Comparison of ENCODE assay signal across 17 mouse cellular contexts in genomic region chr8:26420002-26420401, GRCm38 (mm10).
DNase-seq lines count a peak whose midpoint lies in the region; ATAC-seq and TF ChIP-seq lines count a peak whose summit lies in the region.
"Had no signal": no experiment of that assay in that cellular context is flagged by ENCODE, and none has a peak within 500 bp of the region (broad histone marks: within the 10 kb centered on the region; RNA-seq: fewer than 3 reads in every experiment).

No protein-coding gene starts in this region.

- ATAC-seq in forebrain, embryonic 14.5 days: no peak
- ATAC-seq in hindbrain, embryonic 16.5 days: peak; percentile 50; the same call in 1 of the 2 replicates
- peak; percentile 47; the same call in 1 of the 2 replicates for ATAC-seq in midbrain, postnatal 0 days (ENCODE audit: low FRiP score)
- ATAC-seq in monocyte, adult 5-6 weeks (replicated peaks; ENCODE audit: insufficient number of reproducible peaks, low FRiP score, low TSS enrichment, poor library complexity, severe bottlenecking): no peak

- TF ChIP-seq CTCF in brain, embryonic 14.5 days (IDR thresholded peaks at IDR 0.05; ENCODE audit: borderline replicate concordance, extremely low read depth, insufficient read depth, insufficient read length): no peak
- TF ChIP-seq CTCF in midbrain, postnatal 0 days (IDR thresholded peaks at IDR 0.05): no peak
- no peak for TF ChIP-seq CTCF in thymus, adult 2 months (IDR thresholded peaks at IDR 0.05; ENCODE audit: borderline replicate concordance, control insufficient read depth, extremely low read depth, insufficient read depth, low read length, poor library complexity)

- no peaks in the 10 kb centered on the region for H3K27me3 ChIP-seq in forebrain, embryonic 14.5 days (replicated peaks; ENCODE audit: control insufficient read depth, insufficient read depth, low read length)
- no peaks in the 10 kb centered on the region for H3K27me3 ChIP-seq in forebrain, embryonic 10.5 days (ENCODE audit: poor library complexity, severe bottlenecking)
- no peaks in the 10 kb centered on the region for H3K27me3 ChIP-seq in hindbrain, embryonic 16.5 days (replicated peaks; ENCODE audit: control insufficient read depth, insufficient read depth, low read length)
- H3K27me3 ChIP-seq in midbrain, postnatal 0 days (ENCODE audit: insufficient read depth, low read length): no peaks in the 10 kb centered on the region
- H3K27me3 ChIP-seq in thymus, adult 2 months (ENCODE audit: control insufficient read depth, insufficient read depth, low read length): no peaks in the 10 kb centered on the region
- H3K27me3 ChIP-seq: heart, embryonic 15.5 days; limb, embryonic 13.5 days had no signal

- no peak overlapping the region for H3K9ac ChIP-seq in forebrain, embryonic 14.5 days (ENCODE audit: low read length)
- H3K9ac ChIP-seq in hindbrain, embryonic 16.5 days (ENCODE audit: low read depth, low read length): no peak overlapping the region
- no peak overlapping the region for H3K9ac ChIP-seq in midbrain, postnatal 0 days (replicated peaks; ENCODE audit: low read length, poor library complexity, severe bottlenecking)
- H3K9ac ChIP-seq: heart, embryonic 15.5 days; limb, embryonic 13.5 days had no signal

- H3K4me2 ChIP-seq in forebrain, embryonic 14.5 days (ENCODE audit: low read length): no peak overlapping the region
- H3K4me2 ChIP-seq in hindbrain, embryonic 16.5 days (ENCODE audit: low read length): no peak overlapping the region
- H3K4me2 ChIP-seq in midbrain, postnatal 0 days (ENCODE audit: low read depth, low read length, poor library complexity, severe bottlenecking): no peak overlapping the region
- H3K4me2 ChIP-seq: heart, embryonic 15.5 days; limb, embryonic 13.5 days had no signal

- no peak for TF ChIP-seq POLR2A in brain, embryonic 14.5 days (IDR thresholded peaks at IDR 0.05; ENCODE audit: borderline replicate concordance, extremely low read depth, insufficient read depth, insufficient read length, poor library complexity, severe bottlenecking)
- TF ChIP-seq POLR2A in thymus, adult 2 months (IDR thresholded peaks at IDR 0.05; ENCODE audit: control insufficient read depth, extremely low read depth, insufficient read depth, low read length, poor library complexity): no peak

- H3K9me3 ChIP-seq in forebrain, embryonic 14.5 days (replicated peaks; ENCODE audit: control insufficient read depth, low read length): no peaks in the 10 kb centered on the region
- H3K9me3 ChIP-seq in forebrain, embryonic 10.5 days: no peaks in the 10 kb centered on the region
- no peaks in the 10 kb centered on the region for H3K9me3 ChIP-seq in hindbrain, embryonic 16.5 days (ENCODE audit: control insufficient read depth, low read length)
- H3K9me3 ChIP-seq in midbrain, postnatal 0 days (ENCODE audit: low read length): no peaks in the 10 kb centered on the region
- H3K9me3 ChIP-seq: heart, embryonic 15.5 days; limb, embryonic 13.5 days had no signal

- 60% methylated on average over 6 of the region's 6 CpGs for WGBS in forebrain, embryonic 14.5 days
- WGBS in forebrain, embryonic 10.5 days: 93% methylated on average over 6 of the region's 6 CpGs
- WGBS in hindbrain, embryonic 16.5 days: 44% methylated on average over 6 of the region's 6 CpGs
- WGBS in midbrain, postnatal 0 days: 39% methylated on average over 6 of the region's 6 CpGs
- WGBS in thymus, adult 2 months: 96% methylated on average over 6 of the region's 6 CpGs

- no peaks in the 10 kb centered on the region for H3K36me3 ChIP-seq in forebrain, embryonic 14.5 days (ENCODE audit: control insufficient read depth, insufficient read depth, low read length)
- no peaks in the 10 kb centered on the region for H3K36me3 ChIP-seq in forebrain, embryonic 10.5 days (replicated peaks)
- H3K36me3 ChIP-seq in hindbrain, embryonic 16.5 days (ENCODE audit: control insufficient read depth, insufficient read depth, low read length): no peaks in the 10 kb centered on the region
- H3K36me3 ChIP-seq in midbrain, postnatal 0 days (ENCODE audit: insufficient read depth, low read length): no peaks in the 10 kb centered on the region
- H3K36me3 ChIP-seq in thymus, adult 2 months (ENCODE audit: control insufficient read depth, insufficient read depth, low read length): no peaks in the 10 kb centered on the region
- H3K36me3 ChIP-seq: heart, embryonic 15.5 days; limb, embryonic 13.5 days had no signal

- peak; percentile 28 for DNase-seq in forebrain, embryonic 14.5 days (ENCODE audit: low spot score)
- no peak for DNase-seq in forebrain, embryonic 10.5 days (ENCODE audit: extremely low spot score, low spot score)
- DNase-seq in brain, embryonic 14.5 days (ENCODE audit: low read depth): peak; percentile 67
- DNase-seq in midbrain, postnatal 0 days (ENCODE audit: low spot score): no peak
- DNase-seq in thymus, adult 2 months: no peak
- DNase-seq in cerebellum, adult 11-12 months: no peak
- DNase-seq: adrenal gland, postnatal 10 days; cerebellum, adult 2 months; heart, adult 18-20 months; kidney, adult 8-10 months; kidney, postnatal 25 days; layer of hippocampus, adult 9-11 months; lung, postnatal 10 days had no signal

- no peak overlapping the region for H3K4me3 ChIP-seq in forebrain, embryonic 14.5 days (ENCODE audit: low read depth, low read length)
- no peak overlapping the region for H3K4me3 ChIP-seq in forebrain, embryonic 10.5 days
- H3K4me3 ChIP-seq in hindbrain, embryonic 16.5 days (ENCODE audit: low read length): no peak overlapping the region
- no peak overlapping the region for H3K4me3 ChIP-seq in midbrain, postnatal 0 days (ENCODE audit: low read depth, low read length)
- no peak overlapping the region for H3K4me3 ChIP-seq in thymus, adult 2 months (ENCODE audit: control insufficient read depth, insufficient read depth, low read length)
- H3K4me3 ChIP-seq: heart, embryonic 15.5 days; limb, embryonic 13.5 days had no signal

- H3K27ac ChIP-seq in forebrain, embryonic 14.5 days (ENCODE audit: low read depth, low read length): no peak overlapping the region
- no peak overlapping the region for H3K27ac ChIP-seq in forebrain, embryonic 10.5 days
- no peak overlapping the region for H3K27ac ChIP-seq in hindbrain, embryonic 16.5 days (ENCODE audit: low read depth, low read length)
- H3K27ac ChIP-seq in midbrain, postnatal 0 days (ENCODE audit: low read depth, low read length): no peak overlapping the region
- no peak overlapping the region for H3K27ac ChIP-seq in thymus, adult 2 months (ENCODE audit: control insufficient read depth, insufficient read depth, low read length)
- H3K27ac ChIP-seq: heart, embryonic 15.5 days; limb, embryonic 13.5 days had no signal

- H3K4me1 ChIP-seq in forebrain, embryonic 14.5 days (ENCODE audit: control insufficient read depth, insufficient read depth, low read length): no peaks in the 10 kb centered on the region
- H3K4me1 ChIP-seq in forebrain, embryonic 10.5 days: peaks cover 4% of the 10 kb centered on the region; the same call in 1 of the 2 replicates
- H3K4me1 ChIP-seq in hindbrain, embryonic 16.5 days (ENCODE audit: control insufficient read depth, insufficient read depth, low read depth, low read length): no peaks in the 10 kb centered on the region
- H3K4me1 ChIP-seq in midbrain, postnatal 0 days (ENCODE audit: insufficient read depth, low read length): no peaks in the 10 kb centered on the region
- no peaks in the 10 kb centered on the region for H3K4me1 ChIP-seq in thymus, adult 2 months (replicated peaks; ENCODE audit: control insufficient read depth, insufficient read depth, low read length)
- H3K4me1 ChIP-seq: heart, embryonic 15.5 days had no signal

Comparison
In these comparisons a context has a peak if more than half of its experiments do, and no peak if none do; other contexts are left out.
1. DNase-seq: peak in forebrain, embryonic 14.5 days (single experiment) and brain, embryonic 14.5 days (single experiment); none in forebrain, embryonic 10.5 days (single experiment), midbrain, postnatal 0 days (single experiment), thymus, adult 2 months (single experiment) and cerebellum, adult 11-12 months (single experiment).
2. ATAC-seq: peak in hindbrain, embryonic 16.5 days (single experiment) and midbrain, postnatal 0 days (single experiment); none in forebrain, embryonic 14.5 days (single experiment) and monocyte, adult 5-6 weeks (single experiment).